Mouse (Mus musculus) neural tube, embryonic 10.5 days (tissue): Measurements from ENCODE around the gene Il34.

Experiments
- DNase-seq: peaks from one replicate; pipeline ENCODE4 v3.0.0-alpha.2; 2017; ENCODE audit warnings: low spot score; ENCODE audit errors: extremely low spot score

Il34 gene

DNA sequence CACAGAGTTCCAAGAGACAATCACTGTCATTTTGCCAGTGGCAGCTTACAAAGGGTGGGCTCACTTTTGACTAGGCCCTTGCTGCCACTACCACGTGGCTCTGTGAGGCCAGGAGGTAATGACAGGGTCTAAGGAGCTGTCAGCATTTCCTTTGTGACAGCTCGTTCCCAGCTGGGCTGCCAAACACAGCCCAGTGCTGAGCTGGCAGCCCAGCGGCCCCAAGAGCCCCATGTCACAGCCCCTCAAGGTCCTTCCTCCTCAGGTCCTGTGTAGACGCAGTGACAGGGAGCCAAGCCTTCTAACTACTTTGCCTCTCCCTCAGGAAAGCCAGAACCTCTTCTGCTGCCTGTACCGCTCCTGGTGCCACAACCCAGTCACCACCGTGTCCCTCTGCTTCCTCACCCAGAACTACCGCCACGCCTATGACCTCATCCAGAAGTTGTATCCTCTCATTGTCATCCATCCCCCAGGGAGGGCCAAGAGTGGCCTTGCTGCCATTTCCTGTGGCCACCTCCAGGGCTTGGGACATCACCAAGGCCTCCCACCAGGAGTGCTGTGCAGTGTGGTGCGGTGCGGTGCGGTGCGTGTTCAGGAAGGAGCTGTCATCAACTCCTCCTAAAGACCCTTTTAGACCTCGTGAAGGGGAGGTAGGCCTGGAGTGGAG, 94.3 kb downstream of the Il34 start:
- no peak for DNase-seq

DNA sequence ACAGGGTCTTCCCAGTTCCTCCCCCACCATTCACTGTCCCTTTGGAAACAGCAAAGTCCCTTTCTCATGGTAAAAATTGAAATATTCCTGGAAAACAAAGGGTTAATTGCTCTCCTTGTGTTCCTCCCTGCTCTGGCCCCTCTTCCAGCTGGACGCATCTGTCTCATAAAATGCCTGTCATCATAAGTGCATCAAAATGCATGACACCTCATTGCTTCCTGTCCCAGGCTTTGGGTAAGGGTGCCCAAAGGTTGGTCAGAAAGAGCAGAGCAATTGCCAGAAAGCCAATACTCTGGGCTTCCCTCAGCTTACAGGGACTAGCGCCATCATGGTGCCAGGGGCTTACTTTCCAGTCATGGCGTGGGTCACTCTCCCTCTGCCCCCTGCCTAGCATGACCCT, 95.1 kb downstream of the Il34 start:
- DNase-seq: no peak

DNA sequence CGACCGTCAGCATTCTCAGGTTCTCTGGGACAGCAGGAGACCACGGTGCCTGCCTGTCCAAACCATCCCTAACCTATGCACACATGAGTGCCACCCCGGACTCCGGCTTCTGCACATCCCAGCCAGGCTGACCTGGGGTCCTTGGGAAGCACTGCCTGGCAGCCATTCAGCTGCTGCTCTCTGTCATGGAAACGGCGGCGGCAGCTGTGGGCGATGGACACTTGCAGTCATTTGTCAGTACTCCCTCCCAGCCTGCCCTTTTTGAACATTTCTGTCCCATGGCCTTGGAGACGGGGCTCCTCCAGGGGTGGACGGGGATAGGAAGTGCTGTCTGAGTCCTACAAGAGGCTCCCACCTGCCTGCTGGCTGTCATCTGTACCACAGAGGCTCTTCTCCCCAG, 97.3 kb downstream of the Il34 start:
- no peak for DNase-seq

DNA sequence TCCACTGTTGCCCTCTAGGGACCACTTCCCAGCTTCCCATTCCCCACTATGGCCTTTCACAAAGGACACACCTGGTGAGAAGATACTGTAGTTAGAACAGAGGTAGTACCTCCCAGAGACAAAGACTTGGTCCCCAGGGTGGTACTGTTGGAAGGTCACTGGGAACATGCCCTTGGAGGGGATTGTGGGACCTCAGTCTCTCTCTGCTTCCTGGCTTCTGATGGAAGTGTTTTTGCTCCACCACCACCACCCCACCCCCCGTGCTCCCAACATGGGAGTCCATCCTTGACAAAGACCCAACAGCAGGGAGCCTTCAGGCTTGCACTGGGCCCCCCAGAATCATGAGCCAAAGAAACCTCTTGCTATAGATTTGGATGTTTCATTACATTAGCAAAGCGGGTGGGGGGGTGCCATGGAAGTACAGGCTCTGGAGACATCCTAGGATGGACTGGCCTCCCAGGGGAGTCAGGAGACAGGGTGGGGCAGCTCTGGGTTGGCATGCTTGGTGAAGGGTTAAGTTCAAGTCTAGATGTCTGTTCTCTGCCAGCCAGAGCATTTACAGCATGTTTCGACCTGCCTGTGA, 99.3 kb downstream of the Il34 start:
- no peak for DNase-seq

DNA sequence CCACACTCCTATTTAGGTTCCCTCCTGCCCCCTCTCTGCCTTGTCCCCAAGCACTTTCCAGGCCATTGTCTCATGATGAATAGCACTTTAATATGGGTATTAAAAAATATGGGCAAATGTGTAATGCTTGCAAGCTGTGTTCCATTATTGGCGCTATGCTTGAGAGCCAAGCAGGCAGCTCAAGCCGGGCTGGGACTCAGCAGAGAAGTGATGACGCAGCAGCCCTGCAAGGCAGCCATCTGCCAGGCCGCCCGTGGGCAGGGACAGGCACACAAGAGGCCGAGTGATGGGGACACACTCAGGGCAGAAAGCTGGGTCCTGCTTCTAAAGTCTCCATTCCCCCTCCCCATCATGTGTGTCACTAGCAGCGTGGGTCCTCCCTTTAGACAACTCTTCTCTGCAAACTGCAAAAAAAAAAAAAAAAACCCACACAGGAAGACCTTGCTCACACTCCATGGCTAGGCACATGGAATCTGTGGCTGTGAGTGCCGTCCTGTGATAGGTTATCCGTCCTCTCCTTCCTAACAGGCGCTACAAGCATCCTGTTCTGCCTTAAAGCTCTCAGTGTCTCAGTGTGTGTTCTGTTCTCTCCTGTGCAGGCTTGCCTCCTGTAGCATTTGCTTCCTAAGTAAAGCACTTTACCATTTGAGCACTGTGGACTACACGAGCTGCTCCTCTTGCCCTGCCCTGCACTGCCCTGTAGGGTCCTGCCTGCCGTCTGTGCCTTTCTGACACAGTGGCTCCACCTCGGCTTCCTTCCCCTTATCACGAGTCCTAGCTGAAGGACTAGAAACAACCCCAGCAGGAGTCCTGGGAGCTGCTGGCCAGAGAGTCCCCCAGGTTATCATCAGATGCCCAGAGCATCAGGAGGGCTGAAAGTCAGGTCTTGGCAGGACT, 100.1 kb downstream of the Il34 start:
- no peak for DNase-seq

DNA sequence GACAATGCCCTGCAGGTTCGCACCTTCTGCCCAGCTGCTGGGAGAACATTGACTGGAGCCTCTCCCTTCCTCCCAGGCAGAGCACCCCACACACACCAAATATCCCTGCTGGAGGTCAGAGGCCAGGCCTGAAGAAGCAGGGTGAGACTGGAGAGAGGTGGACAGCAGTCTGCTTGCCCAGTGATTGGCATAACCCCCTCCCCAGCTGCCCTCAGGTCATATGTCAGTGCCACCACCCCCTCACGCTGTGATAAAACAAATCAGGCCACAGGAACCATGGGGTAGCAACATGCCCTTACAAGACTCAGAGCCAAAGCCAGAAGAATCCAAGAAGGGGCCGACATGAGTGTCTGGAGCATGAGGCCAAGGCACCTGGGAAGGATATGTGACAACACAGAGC, 101.6 kb downstream of the Il34 start:
- no peak for DNase-seq

DNA sequence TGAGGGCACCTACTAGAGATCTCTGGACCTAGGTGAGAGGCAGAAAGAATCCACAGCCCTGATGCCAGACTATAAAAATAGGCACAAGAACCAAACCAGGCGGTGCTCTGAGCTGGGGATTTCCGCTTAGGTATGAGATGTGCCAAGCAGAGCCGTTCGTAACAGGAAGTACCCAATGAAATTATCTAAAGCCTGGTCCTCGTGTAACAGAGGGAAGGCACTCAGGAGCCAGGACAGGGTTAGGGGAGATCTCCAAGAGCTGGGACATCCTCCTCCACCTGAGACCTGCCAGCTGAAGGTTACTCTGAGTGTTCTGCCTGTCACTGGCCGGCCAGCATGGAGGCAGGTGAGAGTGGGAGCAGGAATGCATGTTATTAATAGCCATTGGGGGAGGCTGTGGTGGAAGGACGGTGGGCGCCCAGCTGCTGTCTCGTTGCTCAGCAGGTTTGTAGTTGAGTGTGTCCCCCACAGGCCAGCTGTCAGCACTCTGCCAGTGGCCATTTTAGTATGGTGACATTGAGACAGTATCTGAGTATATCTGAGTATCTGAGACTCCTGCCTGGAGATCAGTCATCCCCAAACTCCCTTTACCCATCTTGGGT, 102.2 kb downstream of the Il34 start:
- no peak for DNase-seq

DNA sequence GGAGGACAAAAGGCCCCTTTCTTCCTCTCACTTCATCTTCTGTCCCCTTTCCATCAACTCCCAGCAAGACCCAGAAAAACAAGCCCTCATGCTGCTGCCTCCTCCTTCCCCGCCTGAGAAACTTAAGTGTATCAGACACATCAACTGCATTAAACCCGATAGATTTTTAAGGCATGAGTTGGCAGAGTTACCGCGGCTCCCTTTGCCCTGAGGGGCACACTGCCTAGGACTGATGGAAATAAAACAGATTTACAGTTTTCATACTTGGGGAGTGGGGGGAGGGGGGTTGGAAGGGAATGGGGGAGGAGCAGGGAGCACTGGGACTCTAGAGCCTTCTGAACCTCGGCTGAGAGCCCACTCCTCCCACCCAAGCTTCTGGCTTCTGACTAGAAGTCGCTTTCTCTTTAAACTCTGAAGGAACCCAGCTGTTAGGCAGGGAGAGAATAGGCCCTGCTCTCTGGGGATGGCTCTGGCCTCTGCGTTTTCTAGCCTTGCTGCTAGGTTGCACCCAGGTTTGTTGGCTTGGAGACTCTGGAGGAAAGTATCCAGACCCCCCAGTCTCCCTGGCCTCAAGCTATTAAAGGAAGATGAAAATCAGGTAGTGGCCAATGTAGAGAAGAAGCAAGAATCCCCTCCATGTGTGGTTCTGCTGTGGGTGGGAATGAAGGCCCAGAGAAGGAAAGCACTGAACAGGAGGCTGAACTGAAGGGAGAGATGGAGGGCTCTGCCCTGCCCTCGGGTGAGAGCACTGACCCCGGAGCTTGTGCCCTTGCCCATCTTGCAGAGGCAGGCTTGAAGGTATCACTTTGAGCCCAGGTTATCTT, 102.9 kb downstream of the Il34 start:
- DNase-seq: no peak

DNA sequence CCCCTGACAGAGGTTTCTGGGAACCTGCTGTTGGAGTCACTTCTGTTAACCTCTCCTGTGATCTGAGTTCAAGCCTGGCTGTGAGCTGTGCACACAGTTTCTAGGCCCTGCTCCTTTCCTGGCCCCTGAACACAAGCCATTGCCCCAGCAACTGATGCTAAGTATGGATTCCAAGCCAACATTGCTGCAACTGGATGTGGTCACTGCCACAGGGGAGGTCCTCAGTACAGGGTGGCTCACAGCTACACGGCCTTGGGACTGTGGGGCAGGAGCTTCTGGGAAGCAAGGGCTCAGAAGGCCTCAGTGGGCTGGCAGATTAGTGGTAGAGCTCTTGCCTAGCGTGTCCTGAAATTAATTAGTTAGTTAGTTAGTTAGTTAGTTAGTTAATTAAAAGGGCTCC, 105.2 kb downstream of the Il34 start:
- DNase-seq: no peak

DNA sequence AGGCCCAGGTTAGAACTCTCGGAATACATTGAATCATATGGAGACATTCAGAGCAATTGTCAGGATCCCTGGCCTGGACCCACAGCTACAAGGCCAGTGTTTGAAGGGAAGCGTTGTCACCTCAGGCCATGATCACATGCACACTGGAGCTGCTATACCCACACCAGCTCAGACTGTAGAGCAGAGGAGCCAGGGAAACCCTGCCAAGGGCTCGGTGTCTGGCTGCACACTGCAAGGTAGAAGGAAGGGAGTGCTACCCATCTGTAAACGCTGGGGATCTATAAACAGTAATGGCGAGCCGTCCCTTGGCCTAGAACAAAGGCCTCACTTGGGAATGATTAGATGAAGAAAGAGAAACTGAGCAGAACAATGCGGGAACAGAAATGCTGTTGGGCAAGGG, 106.2 kb downstream of the Il34 start:
- no peak for DNase-seq

DNA sequence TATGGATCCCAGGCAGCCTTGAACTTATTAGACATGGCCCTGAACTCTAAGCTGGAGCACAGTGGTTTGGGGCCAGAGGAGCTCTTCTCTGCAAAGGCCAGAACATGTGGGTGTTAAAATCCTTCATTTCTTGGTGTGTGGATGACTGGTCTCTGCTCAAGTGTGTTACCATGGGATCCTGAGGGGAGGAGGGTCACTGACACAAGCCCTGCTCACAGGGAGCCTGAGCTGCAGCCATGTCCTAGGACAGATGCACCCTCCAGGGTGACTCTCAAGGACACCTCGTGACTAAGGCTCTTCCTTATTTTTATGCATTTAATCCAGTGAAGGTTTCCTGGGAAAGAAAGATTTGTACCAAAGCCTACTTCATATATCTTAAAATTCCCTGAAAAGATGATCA, 107.6 kb downstream of the Il34 start:
- DNase-seq: no peak

DNA sequence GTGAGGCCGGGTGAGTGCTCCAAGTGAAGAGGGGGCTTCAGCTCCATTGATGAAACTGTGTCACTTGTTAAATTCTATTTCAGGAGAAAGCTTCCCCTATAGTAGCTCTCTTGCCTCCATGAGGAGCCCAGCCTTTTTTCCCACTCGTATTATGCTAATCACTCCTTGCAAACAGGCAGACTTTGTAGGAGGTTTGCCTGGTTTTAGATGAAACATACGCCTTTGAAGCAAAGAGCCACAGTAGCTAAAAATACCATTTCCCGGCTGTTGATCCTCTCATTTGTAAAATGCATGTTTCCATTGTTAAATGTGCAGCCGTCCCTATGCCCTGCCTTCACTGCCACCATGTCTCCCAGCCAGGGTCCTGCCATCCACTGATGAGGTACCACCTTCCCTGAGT, 108.2 kb downstream of the Il34 start:
- DNase-seq: no peak

DNA sequence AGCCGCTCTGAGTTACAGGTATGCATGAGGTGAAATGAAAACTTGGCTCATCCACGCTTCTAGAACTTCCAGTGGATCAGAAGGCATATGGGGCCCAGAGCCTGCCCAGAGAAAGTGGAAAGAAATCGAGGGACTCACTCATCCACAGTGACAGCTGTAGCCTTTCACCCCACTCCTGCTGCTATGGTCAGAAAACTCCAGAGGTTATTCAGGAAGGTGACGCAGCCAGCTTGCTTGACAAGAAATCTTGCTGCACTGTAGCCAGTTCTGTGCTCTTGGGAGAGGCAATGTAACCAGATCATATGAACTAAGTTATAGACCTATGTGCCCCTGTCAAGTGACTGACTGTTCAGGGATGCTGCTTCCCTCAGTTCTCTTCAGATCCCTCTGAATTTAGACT, 109.7 kb downstream of the Il34 start:
- no peak for DNase-seq

DNA sequence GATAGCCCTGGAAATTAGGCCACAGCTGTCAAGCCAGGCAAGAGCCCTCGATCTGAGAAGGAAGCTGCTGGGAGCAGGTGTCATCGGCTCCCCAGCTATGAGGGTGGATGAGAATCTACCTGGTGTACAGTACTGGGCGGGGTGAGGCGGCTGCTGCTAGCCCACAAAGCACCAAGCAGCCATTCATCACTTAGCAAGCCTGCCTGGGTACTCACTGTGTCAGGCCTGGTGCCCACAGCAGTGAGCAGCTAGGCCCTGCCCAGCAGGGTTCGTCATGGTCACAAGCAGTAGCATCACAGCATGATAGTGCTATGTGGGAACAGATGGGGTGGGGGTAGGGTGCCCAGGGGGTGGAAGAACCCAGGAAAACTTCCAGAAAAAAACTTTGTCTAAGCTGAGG, 110.3 kb downstream of the Il34 start:
- DNase-seq: no peak

DNA sequence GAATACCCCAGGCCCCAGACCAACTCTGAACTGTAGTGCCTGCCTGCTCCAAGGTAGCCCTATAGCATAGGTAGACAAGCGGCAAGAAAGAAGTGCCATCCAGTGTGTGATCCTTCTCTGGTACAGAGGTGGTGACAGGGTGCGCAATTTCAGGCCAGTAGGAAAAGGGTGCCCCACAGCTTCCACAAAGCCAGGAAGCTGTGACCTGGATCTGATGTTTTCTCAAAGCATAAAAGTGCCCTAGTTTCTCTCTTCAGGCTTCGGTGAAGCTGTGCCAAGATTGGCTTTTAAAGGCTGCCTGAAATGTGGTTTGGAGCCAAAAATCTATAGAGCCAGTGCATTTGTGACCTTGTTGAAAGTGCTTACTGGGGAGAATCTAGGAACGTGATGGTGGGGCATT, 110.9 kb downstream of the Il34 start:
- no peak for DNase-seq

DNA sequence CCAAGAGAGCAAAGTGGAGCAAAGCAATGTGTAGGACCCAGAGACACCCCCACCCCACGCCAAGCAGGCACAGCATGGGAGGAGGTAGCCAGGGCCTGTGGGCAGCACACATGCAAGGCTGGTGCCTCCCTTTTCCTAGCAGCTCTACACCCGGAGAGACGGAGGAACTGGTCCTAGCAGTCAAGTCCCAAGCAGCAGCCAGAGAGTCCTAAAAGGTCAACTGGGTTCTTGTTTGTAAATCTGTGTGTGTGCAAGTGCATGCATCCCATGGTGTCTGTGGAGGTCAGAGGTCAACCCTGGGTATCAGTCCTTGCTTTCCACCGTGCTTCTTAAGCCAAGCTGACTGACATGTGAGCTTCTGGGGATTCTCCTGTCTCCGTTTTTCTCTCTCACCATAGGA, 111.5 kb downstream of the Il34 start:
- no peak for DNase-seq
